Mouse (Mus musculus): ENCODE measurements around the gene Hsd11b2.

DNA sequence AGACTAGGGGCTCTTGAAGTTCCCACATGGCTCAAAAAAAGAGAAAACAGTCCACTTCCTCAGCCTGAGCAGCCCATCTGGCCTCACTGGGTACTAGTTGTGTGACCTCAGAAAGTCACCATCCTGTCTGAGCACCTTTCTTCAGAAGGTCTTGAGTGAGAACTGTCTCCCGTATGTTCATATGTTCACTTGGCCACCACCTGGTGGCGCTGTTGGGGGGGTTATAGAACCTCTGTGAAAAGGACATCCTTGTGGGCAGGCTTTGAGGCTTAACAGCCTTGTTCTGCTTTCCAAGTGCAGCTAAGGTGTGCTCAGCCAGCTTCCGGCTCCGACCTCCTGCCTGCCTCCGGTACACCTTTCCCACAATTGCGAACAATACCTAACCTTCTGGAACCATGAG lies 37.1 kb upstream of the Hsd11b2 start:
- TF ChIP-seq CTCF (IDR thresholded peaks at IDR 0.05; ENCODE audit: extremely low read depth, insufficient read depth, low read length) (peak; percentile 55), POLR2A (IDR thresholded peaks at IDR 0.05; ENCODE audit: extremely low read depth, insufficient read depth, low read length) (no peak)

All from cortical plate, adult 2 months (tissue).